Mouse (Mus musculus): ENCODE measurements around the gene Slc27a5.

GRCm38 (mm10) chr7:13022773-13023535, 25.0 kb upstream of the Slc27a5 start:
- TF ChIP-seq CTCF (IDR thresholded peaks at IDR 0.05 in 2 of 3, conservative IDR thresholded peaks at IDR 0.05 in 1 of 3; ENCODE audit: control insufficient read depth in 1 of 3, insufficient read depth in 1 of 3, low read depth in 2 of 3, low read length in 3 of 3, poor library complexity in 1 of 3, severe bottlenecking in 1 of 3) (no peak), MYC (IDR thresholded peaks at IDR 0.05; ENCODE audit: low read depth, low read length) (peak; percentile 74; the same call in 1 of the 2 replicates), MAFK (IDR thresholded peaks at IDR 0.05; ENCODE audit: borderline replicate concordance, low read depth, low read length) (no peak), TCF12 (IDR thresholded peaks at IDR 0.05; ENCODE audit: low read depth, low read length) (0 out of 2 replicates have a peak, but pooled peaks have one; percentile 24)

Measured in MEL (cell line).